Mouse (Mus musculus): ENCODE data around the gene Fbxo6. TPM values are rescaled to one million over a fixed set of nuclear protein-coding genes. Genes with fewer than 3 reads are reported as not detected.
A peak's percentile ranks its signal among the peaks of the same experiment; 100 is the strongest.

Fbxo6 gene
- polyA plus RNA-seq, 1 experiment from 2014 or later, result 17.4 TPM

- WGBS, result 4% methylated on average over 10 of the region's 10 CpGs
- H3K4me1 ChIP-seq (ENCODE audit: control insufficient read depth, insufficient read depth, low read length), result peaks cover 9% of the 10 kb centered on the region; the same call in 1 of the 2 replicates
- no peak overlapping the region for H3K27ac ChIP-seq (ENCODE audit: low read length)
- peaks cover 73% of the 10 kb centered on the region for H3K27me3 ChIP-seq (ENCODE audit: control insufficient read depth, insufficient read depth, low read length)
- H3K9ac ChIP-seq (ENCODE audit: low read length), result no peak overlapping the region
- H3K4me2 ChIP-seq (ENCODE audit: low read depth, low read length), result no peak overlapping the region
- H3K9me3 ChIP-seq (replicated peaks; ENCODE audit: control insufficient read depth, low read length), result no peaks in the 10 kb centered on the region
- peak; percentile 38; the same call in 1 of the 2 replicates for ATAC-seq (ENCODE audit: insufficient read depth, low FRiP score)
- H3K4me3 ChIP-seq (replicated peaks; ENCODE audit: low read length), result no peak overlapping the region
- H3K36me3 ChIP-seq (ENCODE audit: control insufficient read depth, insufficient read depth, low read length), result no peaks in the 10 kb centered on the region
Measured at GRCm38 (mm10) chr4:148166431-148166830, 14.5 kb upstream of the Fbxo6 start.

- no peak overlapping the region for H3K9ac ChIP-seq (ENCODE audit: low read length)
- peaks cover 9% of the 10 kb centered on the region; the same call in 1 of the 2 replicates for H3K4me1 ChIP-seq (ENCODE audit: control insufficient read depth, insufficient read depth, low read length)
- WGBS, result 7% methylated on average over 17 of the region's 17 CpGs
- peaks cover 78% of the 10 kb centered on the region for H3K27me3 ChIP-seq (ENCODE audit: control insufficient read depth, insufficient read depth, low read length)
- H3K4me3 ChIP-seq (replicated peaks; ENCODE audit: low read length), result no peak overlapping the region
- H3K4me2 ChIP-seq (ENCODE audit: low read depth, low read length), result no peak overlapping the region
- H3K9me3 ChIP-seq (replicated peaks; ENCODE audit: control insufficient read depth, low read length), result no peaks in the 10 kb centered on the region
- no peak for ATAC-seq (ENCODE audit: insufficient read depth, low FRiP score)
- H3K36me3 ChIP-seq (ENCODE audit: control insufficient read depth, insufficient read depth, low read length), result no peaks in the 10 kb centered on the region
- H3K27ac ChIP-seq (ENCODE audit: low read length), result no peak overlapping the region
Measured at GRCm38 (mm10) chr4:148165551-148165950, 13.6 kb upstream of the Fbxo6 start.

- H3K27me3 ChIP-seq (ENCODE audit: control insufficient read depth, insufficient read depth, low read length), result peaks cover 74% of the 10 kb centered on the region
- H3K9ac ChIP-seq (ENCODE audit: low read length), result no peak overlapping the region
- no peaks in the 10 kb centered on the region for H3K9me3 ChIP-seq (replicated peaks; ENCODE audit: control insufficient read depth, low read length)
- peaks cover 9% of the 10 kb centered on the region; the same call in 1 of the 2 replicates for H3K4me1 ChIP-seq (ENCODE audit: control insufficient read depth, insufficient read depth, low read length)
- H3K27ac ChIP-seq (ENCODE audit: low read length), result no peak overlapping the region
- peak overlapping the region; percentile 54; the same call in 1 of the 2 replicates for H3K4me2 ChIP-seq (ENCODE audit: low read depth, low read length)
- no peaks in the 10 kb centered on the region for H3K36me3 ChIP-seq (ENCODE audit: control insufficient read depth, insufficient read depth, low read length)
- no peak for ATAC-seq (ENCODE audit: insufficient read depth, low FRiP score)
- 2% methylated on average over 16 of the region's 16 CpGs for WGBS
- peak overlapping the region; percentile 30 for H3K4me3 ChIP-seq (replicated peaks; ENCODE audit: low read length)
Measured at GRCm38 (mm10) chr4:148164461-148164860, 12.5 kb upstream of the Fbxo6 start.

- no peaks in the 10 kb centered on the region for H3K9me3 ChIP-seq (replicated peaks; ENCODE audit: control insufficient read depth, low read length)
- H3K4me1 ChIP-seq (ENCODE audit: control insufficient read depth, insufficient read depth, low read length), result peaks cover 12% of the 10 kb centered on the region
- H3K9ac ChIP-seq (ENCODE audit: low read length), result no peak overlapping the region
- peaks cover 71% of the 10 kb centered on the region for H3K27me3 ChIP-seq (ENCODE audit: control insufficient read depth, insufficient read depth, low read length)
- no peaks in the 10 kb centered on the region for H3K36me3 ChIP-seq (ENCODE audit: control insufficient read depth, insufficient read depth, low read length)
- peak; percentile 39; the same call in 1 of the 2 replicates for ATAC-seq (ENCODE audit: insufficient read depth, low FRiP score)
- no peak overlapping the region for H3K27ac ChIP-seq (ENCODE audit: low read length)
- H3K4me2 ChIP-seq (ENCODE audit: low read depth, low read length), result peak overlapping the region; percentile 54
- under 1% methylated on average over 29 of the region's 29 CpGs for WGBS
- H3K4me3 ChIP-seq (replicated peaks; ENCODE audit: low read length), result peak overlapping the region; percentile 30
Measured at GRCm38 (mm10) chr4:148164002-148164439, 12.1 kb upstream of the Fbxo6 start.

GRCm38 (mm10) chr4:148160436-148161390 lies 8.8 kb upstream of the Fbxo6 start, which contains the start of the genes Fbxo44 and Fbxo2:
TSS of gene Fbxo44 (minus strand) at chr4:148160482.
TSS of gene Fbxo2 (plus strand) at chr4:148160621.
- H3K27ac ChIP-seq (ENCODE audit: low read length), result no peak within 1 kb of the TSS
- H3K4me3 ChIP-seq (replicated peaks; ENCODE audit: low read length), result peak within 1 kb of the TSS; percentile 65
- no peaks in the 10 kb centered on the region for H3K9me3 ChIP-seq (replicated peaks; ENCODE audit: control insufficient read depth, low read length)
- peaks cover 54% of the 10 kb centered on the region for H3K27me3 ChIP-seq (ENCODE audit: control insufficient read depth, insufficient read depth, low read length)
- H3K36me3 ChIP-seq (ENCODE audit: control insufficient read depth, insufficient read depth, low read length), result no peaks in the 10 kb centered on the region
- peak within 1 kb of the TSS; percentile 99 for H3K4me2 ChIP-seq (ENCODE audit: low read depth, low read length)
- under 1% methylated on average over 43 of the region's 43 CpGs for WGBS
- peak within 1 kb of the TSS; percentile 79 for H3K9ac ChIP-seq (ENCODE audit: low read length)
- H3K4me1 ChIP-seq (ENCODE audit: control insufficient read depth, insufficient read depth, low read length), result peaks cover 14% of the 10 kb centered on the region
- peak; percentile 59 for ATAC-seq (ENCODE audit: insufficient read depth, low FRiP score)

GRCm38 (mm10) chr4:148159544-148160435 lies 7.8 kb upstream of the Fbxo6 start:
- H3K9ac ChIP-seq (ENCODE audit: low read length), result peak overlapping the region; percentile 79
- under 1% methylated on average over 51 of the region's 55 CpGs for WGBS
- peak overlapping the region; percentile 65 for H3K4me3 ChIP-seq (replicated peaks; ENCODE audit: low read length)
- H3K27me3 ChIP-seq (ENCODE audit: control insufficient read depth, insufficient read depth, low read length), result peaks cover 45% of the 10 kb centered on the region
- peaks cover 14% of the 10 kb centered on the region for H3K4me1 ChIP-seq (ENCODE audit: control insufficient read depth, insufficient read depth, low read length)
- H3K27ac ChIP-seq (ENCODE audit: low read length), result no peak overlapping the region
- no peaks in the 10 kb centered on the region for H3K9me3 ChIP-seq (replicated peaks; ENCODE audit: control insufficient read depth, low read length)
- H3K36me3 ChIP-seq (ENCODE audit: control insufficient read depth, insufficient read depth, low read length), result no peaks in the 10 kb centered on the region
- H3K4me2 ChIP-seq (ENCODE audit: low read depth, low read length), result peak overlapping the region; percentile 99
- peak; percentile 90 for ATAC-seq (ENCODE audit: insufficient read depth, low FRiP score)

- no peaks in the 10 kb centered on the region for H3K9me3 ChIP-seq (replicated peaks; ENCODE audit: control insufficient read depth, low read length)
- no peak for ATAC-seq (ENCODE audit: insufficient read depth, low FRiP score)
- H3K4me1 ChIP-seq (ENCODE audit: control insufficient read depth, insufficient read depth, low read length), result peaks cover 5% of the 10 kb centered on the region; the same call in 1 of the 2 replicates
- H3K4me2 ChIP-seq (ENCODE audit: low read depth, low read length), result peak overlapping the region; percentile 99
- H3K27ac ChIP-seq (ENCODE audit: low read length), result no peak overlapping the region
- peak overlapping the region; percentile 65 for H3K4me3 ChIP-seq (replicated peaks; ENCODE audit: low read length)
- H3K27me3 ChIP-seq (ENCODE audit: control insufficient read depth, insufficient read depth, low read length), result peaks cover 34% of the 10 kb centered on the region
- 37% methylated on average over 27 of the region's 27 CpGs for WGBS
- H3K9ac ChIP-seq (ENCODE audit: low read length), result peak overlapping the region; percentile 79
- no peaks in the 10 kb centered on the region for H3K36me3 ChIP-seq (ENCODE audit: control insufficient read depth, insufficient read depth, low read length)
Measured at GRCm38 (mm10) chr4:148158436-148159348, 6.8 kb upstream of the Fbxo6 start.

GRCm38 (mm10) chr4:148154982-148155381 lies 3.0 kb upstream of the Fbxo6 start:
- no peak overlapping the region for H3K27ac ChIP-seq (ENCODE audit: low read length)
- H3K9me3 ChIP-seq (replicated peaks; ENCODE audit: control insufficient read depth, low read length), result no peaks in the 10 kb centered on the region
- H3K27me3 ChIP-seq (ENCODE audit: control insufficient read depth, insufficient read depth, low read length), result no peaks in the 10 kb centered on the region; the same call in 1 of the 2 replicates
- H3K4me2 ChIP-seq (ENCODE audit: low read depth, low read length), result no peak overlapping the region
- no peak for ATAC-seq (ENCODE audit: insufficient read depth, low FRiP score)
- H3K4me3 ChIP-seq (replicated peaks; ENCODE audit: low read length), result no peak overlapping the region
- peaks cover 5% of the 10 kb centered on the region; the same call in 1 of the 2 replicates for H3K4me1 ChIP-seq (ENCODE audit: control insufficient read depth, insufficient read depth, low read length)
- no peak overlapping the region for H3K9ac ChIP-seq (ENCODE audit: low read length)
- 60% methylated on average over 3 of the region's 3 CpGs for WGBS
- no peaks in the 10 kb centered on the region for H3K36me3 ChIP-seq (ENCODE audit: control insufficient read depth, insufficient read depth, low read length)
